Mouse (Mus musculus) urinary bladder, postnatal 25 days (tissue): ENCODE results near the gene Rap1a.
A peak's percentile ranks its signal among the peaks of the same experiment; 100 is the strongest.

ENCODE experiments used
- DNase-seq: peaks from one replicate; pipeline ENCODE4 v3.0.0; 2022; ENCODE audit warnings: low spot score

Rap1a gene

DNA sequence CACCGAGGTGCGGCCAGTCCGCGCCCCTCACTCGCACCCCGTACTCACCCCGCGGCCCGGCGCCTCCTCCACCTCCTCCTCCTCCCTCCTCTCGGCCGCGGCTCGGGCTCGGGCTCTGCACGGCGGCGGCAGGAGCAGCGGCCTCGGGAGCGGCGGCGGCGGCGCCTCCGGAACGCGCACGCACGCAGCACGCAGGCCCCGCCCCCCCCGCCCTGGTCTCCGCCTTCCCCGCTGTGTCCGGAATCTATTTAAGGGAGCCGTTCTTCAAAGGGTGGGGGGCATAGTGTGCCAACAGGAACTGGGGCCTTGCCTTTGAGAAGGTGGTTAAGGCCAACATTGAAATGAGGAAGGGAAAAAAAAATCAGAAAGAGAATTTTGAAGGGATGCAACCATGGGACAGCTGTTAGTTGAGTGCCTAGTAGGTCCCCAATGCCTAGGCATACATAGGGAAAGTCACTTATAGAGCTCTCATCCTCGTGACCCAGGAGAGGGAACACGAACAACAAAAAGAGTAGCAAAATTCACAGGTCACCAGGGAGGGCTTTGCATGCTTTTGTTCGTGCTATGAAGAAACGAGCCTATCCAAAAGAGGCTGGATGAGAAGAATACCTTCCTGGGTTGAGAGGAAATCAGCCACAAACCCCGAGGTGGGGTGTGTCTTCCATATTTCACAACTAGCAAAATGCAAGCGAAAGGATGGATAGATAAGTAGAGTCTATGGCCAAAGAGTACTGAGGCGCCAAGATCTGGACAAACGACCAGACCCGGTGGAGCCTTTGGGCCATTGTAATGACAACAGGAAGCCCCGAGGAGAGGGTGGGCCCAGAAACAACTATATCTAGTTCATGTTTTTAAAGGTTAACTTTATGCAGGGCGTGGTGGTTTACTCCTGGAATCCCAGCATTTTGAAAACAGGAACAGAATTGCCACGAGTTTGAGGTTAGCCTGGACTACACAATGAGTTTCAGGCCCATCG is at the start of gene Rap1a:
TSS of gene Rap1a (minus strand) at position 146 of the 976 bp plus-strand sequence.
- peak; percentile 68 for DNase-seq

DNA sequence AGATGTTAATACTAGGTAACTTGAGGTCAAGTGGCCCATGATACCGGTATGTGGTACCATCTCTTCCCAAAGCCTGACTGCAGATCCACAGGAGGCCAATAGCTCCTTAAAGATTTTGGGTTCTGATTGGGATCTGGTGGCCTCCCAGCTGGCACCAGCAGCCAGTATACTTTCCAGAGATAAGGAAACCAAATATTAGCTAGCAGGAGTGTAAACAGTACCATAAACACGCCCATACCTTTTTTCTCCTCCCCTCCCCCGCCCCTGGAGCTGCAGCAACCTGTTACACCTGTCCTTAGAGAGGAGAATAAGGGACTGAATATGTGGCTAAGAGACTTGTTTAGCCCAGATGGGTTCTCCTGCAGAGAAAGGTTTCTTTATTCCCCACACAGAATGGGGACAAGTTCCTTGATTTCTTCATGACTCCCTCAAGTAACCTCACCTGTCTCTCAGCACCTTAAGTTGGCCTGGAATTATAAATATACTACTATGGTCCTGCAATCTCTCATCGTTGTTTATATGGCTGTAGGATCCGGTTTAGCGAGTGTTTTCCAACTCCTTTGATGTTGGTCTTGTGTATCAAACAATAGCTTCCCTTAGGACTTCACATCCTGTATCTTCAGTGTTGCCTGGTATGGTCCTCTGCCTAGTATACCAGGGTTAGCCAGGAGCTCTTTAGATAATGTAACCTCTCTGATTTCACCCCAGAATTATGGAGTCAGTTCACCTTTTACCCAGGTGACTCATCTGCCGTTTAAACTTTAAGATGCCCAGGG is 45.3 kb upstream of the Rap1a start:
- DNase-seq, result no peak

- no peak for DNase-seq
Measured at GRCm38 (mm10) chr3:105839836-105840235, 38.7 kb upstream of the Rap1a start.

DNA sequence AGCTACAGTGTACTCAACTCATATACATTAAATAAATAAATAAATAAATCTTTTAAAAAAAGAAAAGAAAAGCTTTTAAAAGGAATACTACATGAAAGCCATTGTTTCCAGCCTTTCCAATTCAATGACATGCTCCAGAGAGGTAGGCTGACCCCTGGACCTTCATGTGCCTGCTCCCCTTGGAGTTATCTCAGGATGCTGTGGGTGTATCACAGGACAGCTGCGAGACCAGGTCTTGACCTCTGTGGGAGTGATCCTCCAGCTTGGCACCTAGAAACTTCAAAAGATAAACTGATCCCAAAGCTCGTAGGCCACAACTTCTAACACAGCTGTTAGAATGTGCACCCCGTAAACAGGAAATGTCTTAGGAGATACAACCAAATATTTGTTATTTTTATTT is 37.5 kb upstream of the Rap1a start:
- DNase-seq, result no peak

DNA sequence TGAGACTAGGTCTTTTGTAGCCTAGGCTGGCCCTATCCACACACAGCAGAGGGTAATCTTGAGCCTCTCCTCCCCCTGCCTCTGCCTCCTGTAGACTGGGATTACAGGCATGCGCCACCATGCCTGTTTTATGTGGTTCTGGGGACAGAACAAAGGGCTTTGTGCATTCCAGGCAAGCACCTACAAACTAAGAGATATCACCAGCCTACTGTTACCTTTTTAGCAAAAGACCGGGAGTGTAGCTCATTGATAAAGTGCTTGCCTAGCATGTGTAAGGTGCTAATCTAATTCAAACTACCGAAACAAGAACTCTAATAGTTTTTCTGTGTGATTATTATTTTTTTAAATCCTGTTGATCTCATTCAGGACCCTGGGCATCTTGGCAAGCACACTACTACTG is 35.7 kb upstream of the Rap1a start:
- no peak for DNase-seq

GRCm38 (mm10) chr3:105835875-105836274 is 34.7 kb upstream of the Rap1a start:
- no peak for DNase-seq

- no peak for DNase-seq
Measured at GRCm38 (mm10) chr3:105831584-105831983, 30.4 kb upstream of the Rap1a start.

- peak; percentile 22 for DNase-seq
Measured at GRCm38 (mm10) chr3:105825501-105826161, 24.5 kb upstream of the Rap1a start.

DNA sequence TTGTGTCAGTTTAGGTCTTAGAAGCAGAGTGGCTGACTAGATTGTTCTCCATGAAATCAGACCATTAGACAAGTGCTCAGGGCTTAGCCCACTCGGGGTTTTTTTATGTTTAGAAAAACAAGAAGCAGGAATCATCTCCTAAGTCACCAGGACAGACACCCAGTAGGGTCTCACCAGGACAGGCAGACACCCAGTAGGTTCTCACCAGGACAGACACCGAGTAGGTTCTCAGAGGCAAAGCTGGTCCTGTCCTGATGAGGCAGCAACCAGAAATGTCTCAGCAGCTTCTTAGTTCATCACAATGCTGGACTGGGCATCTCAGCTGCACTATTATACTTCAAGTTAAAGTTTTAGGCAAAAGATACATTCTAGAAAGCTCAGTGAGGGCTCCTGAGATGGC is 23.6 kb upstream of the Rap1a start:
- no peak for DNase-seq

DNA sequence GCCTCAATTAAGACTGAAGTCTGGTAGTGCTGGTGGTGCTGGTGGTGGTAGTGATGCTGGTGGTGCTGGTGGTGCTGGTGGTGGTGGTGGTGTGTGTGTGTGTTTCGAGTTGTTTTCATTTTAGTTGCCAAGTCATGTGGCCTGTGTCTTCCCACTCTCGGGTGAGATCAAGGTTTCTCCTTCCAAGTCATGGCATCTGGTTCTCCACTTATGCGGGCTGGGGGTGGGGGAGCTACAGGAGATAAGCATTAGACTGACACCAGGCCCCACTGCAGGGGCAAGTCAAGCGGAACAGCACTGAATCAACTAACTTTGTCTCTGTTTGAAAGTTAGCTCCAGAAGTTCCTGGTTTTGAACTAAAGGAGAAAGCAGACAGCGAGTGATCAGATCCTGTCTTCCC is 23.0 kb upstream of the Rap1a start:
- no peak for DNase-seq

DNA sequence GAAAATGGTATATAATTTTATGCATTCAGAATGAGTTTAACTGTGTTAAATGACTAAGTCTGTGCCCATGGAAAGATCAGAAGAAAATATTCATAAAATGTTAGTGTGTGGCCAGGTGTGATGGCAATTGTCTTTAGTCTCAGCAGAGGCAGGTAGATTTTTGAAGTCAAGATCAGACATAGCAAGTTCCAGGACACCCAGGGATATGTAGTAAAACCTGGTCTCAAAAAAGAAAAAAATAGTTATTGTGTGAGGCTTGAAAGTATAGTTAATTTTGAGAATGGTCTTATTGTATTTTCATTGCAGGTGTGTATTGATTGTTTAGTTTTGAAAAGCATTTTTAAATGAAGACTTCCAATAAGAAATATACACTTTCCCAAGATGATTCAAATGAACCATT is 22.5 kb upstream of the Rap1a start:
- no peak for DNase-seq

GRCm38 (mm10) chr3:105821504-105821903 is 20.4 kb upstream of the Rap1a start:
- DNase-seq, result no peak

- DNase-seq, result no peak
Measured at GRCm38 (mm10) chr3:105820272-105820671, 19.1 kb upstream of the Rap1a start.

- no peak for DNase-seq
Measured at GRCm38 (mm10) chr3:105818130-105819004, 17.2 kb upstream of the Rap1a start.

DNA sequence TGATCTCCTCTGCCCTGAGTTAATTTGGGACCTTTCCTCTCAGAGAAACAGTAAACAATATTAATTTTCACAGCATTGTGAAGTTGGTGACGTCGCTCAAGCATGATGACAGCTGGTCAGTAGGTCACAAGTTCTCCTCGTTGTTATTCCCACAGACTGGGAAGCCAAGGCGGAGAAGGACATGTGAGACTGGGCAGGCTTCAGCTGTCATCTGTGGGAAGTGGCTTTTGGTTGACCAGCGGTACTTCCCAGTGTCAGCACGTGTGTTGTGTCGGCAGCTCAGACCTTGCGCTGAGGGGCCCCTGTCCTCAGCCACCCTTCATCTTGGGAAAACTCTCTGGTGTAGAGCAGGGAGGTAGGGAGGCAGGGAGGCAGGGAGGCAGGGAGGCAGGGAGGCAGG is 15.0 kb upstream of the Rap1a start:
- DNase-seq, result no peak

DNA sequence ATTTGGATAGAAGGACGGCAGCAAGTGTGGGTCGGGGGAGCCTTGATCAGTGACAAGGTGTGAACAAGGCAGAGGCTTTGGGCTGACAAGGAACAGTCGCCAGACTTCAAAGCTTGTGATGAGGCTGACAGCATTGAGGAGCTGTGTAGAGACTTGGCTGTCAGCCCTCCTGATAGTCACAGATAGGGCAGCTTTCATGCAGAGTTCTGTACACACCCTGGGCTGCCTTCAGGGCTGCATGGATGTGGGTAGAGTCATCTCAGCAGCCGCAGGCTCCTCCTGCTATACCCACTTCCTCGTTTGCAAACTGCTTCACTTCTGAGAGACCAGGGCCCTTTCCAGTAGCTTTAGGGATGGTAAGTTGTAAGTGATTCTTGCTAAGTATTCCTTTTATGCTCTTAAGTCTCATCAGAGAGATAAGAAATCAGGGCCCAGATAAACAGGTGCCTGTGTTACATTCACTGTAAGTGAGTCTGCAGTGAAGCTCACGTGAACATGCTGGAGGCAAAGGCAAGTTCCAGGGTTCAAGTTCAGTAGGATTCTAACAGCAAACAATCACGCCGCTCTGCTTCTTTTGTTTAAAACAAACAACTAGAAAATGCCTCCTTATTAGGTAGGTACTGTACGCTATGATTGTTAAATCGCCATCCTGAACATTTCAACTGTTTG is 14.2 kb upstream of the Rap1a start:
- DNase-seq, result no peak

DNA sequence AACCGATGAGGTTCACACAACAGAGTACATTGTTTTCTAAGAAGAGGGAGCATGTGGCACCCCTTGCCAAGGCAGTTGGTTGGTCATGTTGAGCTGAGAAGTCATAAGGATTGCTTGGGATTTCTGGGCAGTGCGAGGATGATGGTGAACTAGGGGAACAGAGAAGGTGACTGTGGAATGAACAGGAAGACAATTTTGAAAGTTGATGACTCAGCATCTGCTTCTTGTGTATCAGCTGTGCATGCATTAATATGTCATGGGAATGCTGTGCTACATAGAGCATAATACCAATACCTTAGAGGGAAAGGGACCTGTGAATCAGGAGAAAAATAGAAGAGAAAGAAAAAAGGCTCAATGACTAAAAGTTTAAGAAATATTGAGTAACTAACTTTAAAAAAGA is 10.0 kb upstream of the Rap1a start:
- DNase-seq, result no peak

DNA sequence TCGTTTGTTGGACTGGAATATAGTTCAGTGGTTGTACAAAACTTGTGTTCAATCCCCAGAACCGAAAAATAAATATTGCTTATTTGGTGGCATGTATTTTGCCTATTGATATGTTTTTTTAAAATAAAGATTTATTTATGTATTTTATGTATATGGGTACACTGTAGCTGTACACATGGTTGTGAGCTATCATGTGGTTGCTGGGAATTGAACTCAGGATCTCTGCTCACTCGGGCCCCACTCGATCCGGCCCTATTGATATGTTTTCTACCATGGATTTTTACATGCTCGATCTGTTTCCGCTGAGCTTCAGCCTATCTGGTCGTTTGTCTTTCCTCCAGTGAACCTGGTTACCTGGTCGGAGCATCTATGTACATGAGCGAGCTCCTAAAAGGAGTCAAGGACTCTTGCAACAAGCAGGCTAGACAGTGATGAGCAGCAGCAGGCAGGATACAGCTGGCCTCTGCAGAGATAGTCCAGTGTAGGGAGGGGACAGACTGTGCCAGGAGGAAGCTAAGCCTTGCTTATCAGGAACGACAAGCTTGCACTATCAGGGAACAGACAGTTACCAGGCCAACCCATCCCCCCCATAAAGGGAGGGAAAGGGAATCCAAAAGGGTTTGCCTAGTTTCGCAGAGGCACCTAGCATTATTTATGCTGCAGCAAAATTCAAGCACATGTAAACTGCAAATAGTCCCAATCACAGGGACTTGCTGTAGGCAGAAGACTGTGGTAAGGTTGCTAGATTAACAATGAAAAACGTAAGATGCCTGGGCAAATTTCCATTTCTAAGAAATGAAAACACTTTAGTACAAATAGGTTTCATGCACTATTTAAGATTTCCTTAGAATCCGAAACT is 7.3 kb upstream of the Rap1a start:
- no peak for DNase-seq

- no peak for DNase-seq
Measured at GRCm38 (mm10) chr3:105807672-105808071, 6.5 kb upstream of the Rap1a start.
